ENCODE assay signal across 8 mouse cellular contexts in the genomic region with DNA sequence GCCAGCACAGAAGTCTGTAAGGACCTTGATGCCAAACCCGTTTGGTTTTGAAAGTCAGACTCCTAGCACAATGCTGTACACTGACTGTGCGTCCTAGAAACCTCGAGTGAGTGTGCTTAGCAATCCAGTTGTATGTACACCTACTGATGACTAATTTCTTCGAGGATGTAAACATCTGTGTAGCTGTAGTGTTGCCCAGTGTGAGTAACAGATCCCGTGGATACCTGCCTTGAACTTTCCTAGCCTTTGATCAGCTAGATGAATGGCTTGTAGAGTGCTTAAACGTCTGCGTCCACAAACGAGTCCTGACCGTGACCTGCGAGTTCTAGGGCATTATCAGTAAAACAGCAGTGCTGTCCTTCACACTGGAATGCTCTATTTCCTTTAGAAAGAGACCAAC. TPM values are rescaled to one million over a fixed set of nuclear protein-coding genes. Genes with fewer than 3 reads are reported as not detected.
DNase-seq lines count a peak whose midpoint lies in the region; ATAC-seq and TF ChIP-seq lines count a peak whose summit lies in the region.

No protein-coding gene starts in this region.

- no peak for ATAC-seq in hindbrain, embryonic 14.5 days (ENCODE audit: low FRiP score)
- no peak for ATAC-seq in midbrain, embryonic 15.5 days (replicated peaks)

- WGBS in kidney, adult 2 months, result 5% methylated on average over 10 of the region's 10 CpGs
- WGBS in hindbrain, embryonic 14.5 days, result 29% methylated on average over 10 of the region's 10 CpGs
- 26% methylated on average over 10 of the region's 10 CpGs for WGBS in midbrain, embryonic 15.5 days

- TF ChIP-seq CTCF in kidney, adult 2 months (conservative IDR thresholded peaks at IDR 0.05; ENCODE audit: insufficient read depth, insufficient read length, low read depth, low read length), result no peak

- no peaks in the 10 kb centered on the region for H3K9me3 ChIP-seq in hindbrain, embryonic 14.5 days (ENCODE audit: control insufficient read depth, low read length)
- H3K9me3 ChIP-seq in midbrain, embryonic 15.5 days, result no peaks in the 10 kb centered on the region

- no peak for TF ChIP-seq POLR2A in kidney, adult 2 months (IDR thresholded peaks at IDR 0.05; ENCODE audit: low read depth, low read length)

- H3K4me2 ChIP-seq in hindbrain, embryonic 14.5 days (replicated peaks), result peak overlapping the region; percentile 71
- H3K4me2 ChIP-seq in midbrain, embryonic 15.5 days, result peak overlapping the region; percentile 79

- H3K27ac ChIP-seq in kidney, adult 2 months (ENCODE audit: insufficient read depth, low read depth, low read length), result peak overlapping the region; percentile 32; the same call in 1 of the 2 replicates
- no peak overlapping the region for H3K27ac ChIP-seq in hindbrain, embryonic 14.5 days
- no peak overlapping the region for H3K27ac ChIP-seq in midbrain, embryonic 15.5 days

- peaks cover 25% of the 10 kb centered on the region for H3K4me1 ChIP-seq in kidney, adult 2 months (ENCODE audit: control insufficient read depth, insufficient read depth, low read length)
- peaks cover 36% of the 10 kb centered on the region for H3K4me1 ChIP-seq in hindbrain, embryonic 14.5 days (replicated peaks; ENCODE audit: control insufficient read depth, insufficient read depth, low read length)
- H3K4me1 ChIP-seq in midbrain, embryonic 15.5 days, result peaks cover 41% of the 10 kb centered on the region

- peak; percentile 12 for DNase-seq in kidney, adult 2 months
- no peak for DNase-seq in kidney, postnatal 25 days
- DNase-seq in adrenal gland, postnatal 10 days, result peak; percentile 60
- DNase-seq in hindbrain, embryonic 14.5 days (ENCODE audit: low spot score), result no peak
- no peak for DNase-seq in left cerebral cortex, postnatal 14 days (ENCODE audit: low spot score in 2 of 2)
- DNase-seq in layer of hippocampus, adult 18-20 months (ENCODE audit: low spot score in 2 of 2), result no peak
- DNase-seq in spleen, adult 12 weeks (ENCODE audit: low spot score), result no peak

- peak overlapping the region; percentile 60 for H3K4me3 ChIP-seq in kidney, adult 2 months (ENCODE audit: insufficient read depth, low read depth, low read length)
- H3K4me3 ChIP-seq in hindbrain, embryonic 14.5 days (replicated peaks; ENCODE audit: low read length), result peak overlapping the region; percentile 82
- peak overlapping the region; percentile 91 for H3K4me3 ChIP-seq in midbrain, embryonic 15.5 days

- no peaks in the 10 kb centered on the region for H3K36me3 ChIP-seq in kidney, adult 2 months (ENCODE audit: control insufficient read depth, insufficient read depth, low read length)
- H3K36me3 ChIP-seq in hindbrain, embryonic 14.5 days (replicated peaks; ENCODE audit: control insufficient read depth, insufficient read depth), result peaks cover 4% of the 10 kb centered on the region; the same call in 1 of the 2 replicates
- no peaks in the 10 kb centered on the region for H3K36me3 ChIP-seq in midbrain, embryonic 15.5 days (replicated peaks)

- intact Hi-C loops in left cerebral cortex, postnatal 14 days (cut with DNase I), result no loop called here

- H3K27me3 ChIP-seq in kidney, adult 2 months (replicated peaks; ENCODE audit: control insufficient read depth, insufficient read depth, low read length), result no peaks in the 10 kb centered on the region
- no peaks in the 10 kb centered on the region for H3K27me3 ChIP-seq in hindbrain, embryonic 14.5 days (ENCODE audit: control insufficient read depth, insufficient read depth, low read length)
- H3K27me3 ChIP-seq in midbrain, embryonic 15.5 days (replicated peaks), result no peaks in the 10 kb centered on the region

- H3K9ac ChIP-seq in hindbrain, embryonic 14.5 days, result peak overlapping the region; percentile 98
- H3K9ac ChIP-seq in midbrain, embryonic 15.5 days, result peak overlapping the region; percentile 94; the same call in 1 of the 2 replicates

RNA-seq across cellular contexts. Expression of gene Zbtb2, which starts 1.1 kb away (rescaled TPM):
- 6.6 and 6.9 TPM in 2 replicates for polyA plus RNA-seq in kidney, adult 2 months (2012; rRNA removed)
- 10 to 100 TPM; 10.6 to 12.1 TPM for total RNA-seq in adrenal gland, postnatal 10 days (2021)
- polyA plus RNA-seq in hindbrain, embryonic 14.5 days (2014; fragmentation: Nextera tagmentation; extraction: Ambion mirVana), result 15.2 and 17.1 TPM in 2 replicates
- polyA plus RNA-seq in midbrain, embryonic 15.5 days (2015; fragmentation: Nextera tagmentation; extraction: Ambion mirVana), result 16.5 and 16.6 TPM in 2 replicates
- 10 to 100 TPM in 1 of 2 experiments, 1 to 10 TPM in 1; 8.8 to 10.0 TPM for total RNA-seq in left cerebral cortex, postnatal 14 days (2021)
- total RNA-seq in layer of hippocampus, adult 18-20 months (2021), result 10 to 100 TPM; 15.0 to 15.3 TPM

RNA-seq across cellular contexts. Expression of gene Rmnd1, which starts 43.2 kb away (rescaled TPM):
- polyA plus RNA-seq in kidney, adult 2 months (2012; rRNA removed), result 66.7 and 72.2 TPM in 2 replicates
- 10 to 100 TPM; 44.0 to 76.6 TPM for total RNA-seq in adrenal gland, postnatal 10 days (2021)
- polyA plus RNA-seq in hindbrain, embryonic 14.5 days (2014; fragmentation: Nextera tagmentation; extraction: Ambion mirVana), result 50.6 and 52.9 TPM in 2 replicates
- polyA plus RNA-seq in midbrain, embryonic 15.5 days (2015; fragmentation: Nextera tagmentation; extraction: Ambion mirVana), result 51.4 and 51.6 TPM in 2 replicates
- 10 to 100 TPM; 31.1 to 40.9 TPM for total RNA-seq in left cerebral cortex, postnatal 14 days (2021)
- 10 to 100 TPM; 28.3 to 37.2 TPM for total RNA-seq in layer of hippocampus, adult 18-20 months (2021)

RNA-seq across cellular contexts. Expression of gene Armt1, which starts 43.2 kb away (rescaled TPM):
- polyA plus RNA-seq in kidney, adult 2 months (2012; rRNA removed), result 7.9 and 9.1 TPM in 2 replicates
- total RNA-seq in adrenal gland, postnatal 10 days (2021), result 10 to 100 TPM; 13.2 to 19.1 TPM
- 12.0 and 12.2 TPM in 2 replicates for polyA plus RNA-seq in hindbrain, embryonic 14.5 days (2014; fragmentation: Nextera tagmentation; extraction: Ambion mirVana)
- 11.4 and 11.8 TPM in 2 replicates for polyA plus RNA-seq in midbrain, embryonic 15.5 days (2015; fragmentation: Nextera tagmentation; extraction: Ambion mirVana)
- 10 to 100 TPM; 16.2 to 18.5 TPM for total RNA-seq in left cerebral cortex, postnatal 14 days (2021)
- 10 to 100 TPM; 25.2 to 25.6 TPM for total RNA-seq in layer of hippocampus, adult 18-20 months (2021)

Comparison
In these comparisons a context has a peak if more than half of its experiments do, and no peak if none do; other contexts are left out.
1. DNase-seq: peak in kidney, adult 2 months (single experiment) and adrenal gland, postnatal 10 days (single experiment); none in kidney, postnatal 25 days (0 of 2), hindbrain, embryonic 14.5 days (single experiment), left cerebral cortex, postnatal 14 days (0 of 2), layer of hippocampus, adult 18-20 months (0 of 2) and spleen, adult 12 weeks (single experiment).
2. Peak in every context shown above with its lines, with median percentiles within 50 percentile points of each other: H3K4me3 ChIP-seq.